In the genomic region with DNA sequence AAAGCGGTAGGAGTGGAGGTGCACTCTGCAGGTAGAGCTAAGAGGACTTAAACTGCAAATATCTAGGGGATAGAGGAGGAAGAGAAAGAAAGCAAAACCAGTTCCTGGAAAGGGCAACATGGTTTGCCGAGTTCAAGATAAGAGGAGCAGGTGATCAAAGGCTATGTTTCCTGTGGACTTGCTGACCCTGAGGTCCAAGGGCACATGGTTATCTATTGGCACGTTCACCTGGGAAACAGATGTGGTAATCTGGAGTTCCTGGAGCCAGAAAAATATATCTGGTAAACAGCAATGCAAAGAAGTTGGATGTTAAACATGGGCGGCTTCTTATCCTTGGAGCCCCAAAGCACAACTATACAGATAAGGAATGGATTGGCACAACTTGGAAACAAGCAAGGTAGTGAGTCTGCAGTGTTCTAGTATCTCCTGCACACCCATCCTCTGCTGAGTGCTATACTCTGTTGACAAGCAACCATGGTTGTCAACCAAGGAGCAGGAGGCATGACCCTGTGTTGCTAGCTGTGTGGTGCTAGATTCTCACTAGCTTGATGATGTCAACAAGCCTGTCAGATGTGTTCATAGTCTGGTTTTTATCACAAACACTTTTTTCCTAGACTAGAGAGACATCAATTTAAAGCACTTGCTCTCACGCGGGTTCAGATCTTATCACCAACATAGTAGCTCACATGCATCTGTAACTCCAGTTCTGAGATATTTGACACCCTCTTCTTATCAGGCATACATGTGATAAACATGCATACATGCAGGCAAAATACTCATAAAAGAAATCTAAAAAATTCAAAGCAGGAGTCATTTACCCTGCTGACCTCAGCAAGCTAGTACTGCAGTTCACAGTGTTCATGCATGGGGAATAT, we compare ENCODE assay signal across 17 mouse cellular contexts. TPM values are rescaled to one million over a fixed set of nuclear protein-coding genes. Genes with fewer than 3 reads are reported as not detected.
DNase-seq lines count a peak whose midpoint lies in the region; ATAC-seq and TF ChIP-seq lines count a peak whose summit lies in the region.
"Had no signal": no experiment of that assay in that cellular context is flagged by ENCODE, and none has a peak within 500 bp of the region (broad histone marks: within the 10 kb centered on the region; RNA-seq: fewer than 3 reads in every experiment).

No protein-coding gene starts in this region.

- H3K9me3 ChIP-seq in heart, embryonic 14.5 days (ENCODE audit: control insufficient read depth, low read length): no peaks in the 10 kb centered on the region
- no peaks in the 10 kb centered on the region for H3K9me3 ChIP-seq in liver, embryonic 14.5 days (ENCODE audit: control insufficient read depth, low read length)
- no peaks in the 10 kb centered on the region for H3K9me3 ChIP-seq in forebrain, postnatal 0 days (ENCODE audit: low read length)
- H3K9me3 ChIP-seq in midbrain, embryonic 16.5 days (replicated peaks; ENCODE audit: control insufficient read depth, low read length, poor library complexity, severe bottlenecking): no peaks in the 10 kb centered on the region
- H3K9me3 ChIP-seq: embryonic facial prominence, embryonic 10.5 days had no signal

- H3K27me3 ChIP-seq in heart, embryonic 14.5 days (ENCODE audit: control insufficient read depth, insufficient read depth, low read length): no peaks in the 10 kb centered on the region
- no peaks in the 10 kb centered on the region for H3K27me3 ChIP-seq in liver, embryonic 14.5 days (ENCODE audit: control insufficient read depth, insufficient read depth, low read length)
- H3K27me3 ChIP-seq in forebrain, postnatal 0 days (ENCODE audit: insufficient read depth, low read length): no peaks in the 10 kb centered on the region
- no peaks in the 10 kb centered on the region for H3K27me3 ChIP-seq in midbrain, embryonic 16.5 days (ENCODE audit: control insufficient read depth, insufficient read depth, low read depth, low read length)
- H3K27me3 ChIP-seq: CH12.LX had no signal

- H3K4me2 ChIP-seq in heart, embryonic 14.5 days (ENCODE audit: low read length): no peak overlapping the region
- H3K4me2 ChIP-seq in liver, embryonic 14.5 days (ENCODE audit: low read depth): no peak overlapping the region
- no peak overlapping the region for H3K4me2 ChIP-seq in forebrain, postnatal 0 days (ENCODE audit: low read depth)
- H3K4me2 ChIP-seq in midbrain, embryonic 16.5 days (ENCODE audit: low read length): no peak overlapping the region

- no peak for DNase-seq in heart, postnatal 10 days
- DNase-seq in liver, embryonic 14.5 days (ENCODE audit: low read depth in 3 of 3, low spot score in 3 of 3): peak; percentile 20 to 29 (median 28)
- DNase-seq in forebrain, postnatal 0 days: no peak
- DNase-seq in spleen, postnatal 4 days (ENCODE audit: low spot score in 2 of 2): no peak
- DNase-seq: retina, postnatal 1 day had no signal

- intact Hi-C loops in heart, postnatal 10 days (cut with DNase I): no loop called here

- WGBS in heart, embryonic 14.5 days: 32% methylated on average over 6 of the region's 6 CpGs
- whole genome bisulfite sequencing in liver, embryonic 14.5 days (ENCODE audit: insufficient replicate concordance): 33% methylated on average over 6 of the region's 6 CpGs
- WGBS in forebrain, postnatal 0 days: 96% methylated on average over 6 of the region's 6 CpGs
- 91% methylated on average over 6 of the region's 6 CpGs for WGBS in midbrain, embryonic 16.5 days

- ATAC-seq in heart, embryonic 14.5 days (ENCODE audit: insufficient number of reproducible peaks, insufficient read depth, low FRiP score, low read depth): peak; percentile 61
- ATAC-seq in CD4-positive, CD25-positive, alpha-beta regulatory T cell, adult 4 months: peak; percentile 65
- ATAC-seq in erythroblast, adult 5-6 weeks (replicated peaks; ENCODE audit: low FRiP score, poor library complexity, severe bottlenecking): 0 out of 2 replicates have a peak, but pooled peaks have one; percentile 38
- peak; percentile 63; the same call in 1 of the 2 replicates for ATAC-seq in liver, embryonic 14.5 days (ENCODE audit: insufficient read depth)
- no peak for ATAC-seq in forebrain, postnatal 0 days
- no peak for ATAC-seq in midbrain, embryonic 16.5 days
- ATAC-seq: forebrain, embryonic 14.5 days had no signal

- peaks cover 0 to 6% of the 10 kb centered on the region in 2 experiments; a peak in 2 of 4 replicates for H3K4me1 ChIP-seq in heart, embryonic 14.5 days (ENCODE audit: control insufficient read depth in 2 of 2, insufficient read depth in 2 of 2, low read length in 2 of 2)
- peaks cover 10 to 19% of the 10 kb centered on the region in 2 experiments for H3K4me1 ChIP-seq in liver, embryonic 14.5 days (replicated peaks; ENCODE audit: control insufficient read depth in 2 of 2, insufficient read depth in 2 of 2, low read length in 1 of 2)
- H3K4me1 ChIP-seq in forebrain, postnatal 0 days (ENCODE audit: insufficient read depth): no peaks in the 10 kb centered on the region
- H3K4me1 ChIP-seq in midbrain, embryonic 16.5 days (ENCODE audit: control insufficient read depth, insufficient read depth, low read length): no peaks in the 10 kb centered on the region
- H3K4me1 ChIP-seq: embryonic facial prominence, embryonic 10.5 days had no signal

- TF ChIP-seq CTCF in liver, embryonic 14.5 days (IDR thresholded peaks at IDR 0.05; ENCODE audit: low read depth): no peak
- TF ChIP-seq CTCF in forebrain, postnatal 0 days (IDR thresholded peaks at IDR 0.05; ENCODE audit: low read depth): no peak

- H3K27ac ChIP-seq in heart, embryonic 14.5 days (replicated peaks in 1 of 2; ENCODE audit: control insufficient read depth in 1 of 2, insufficient read depth in 1 of 2, low read depth in 2 of 2, low read length in 2 of 2): no peak overlapping the region; a peak in 1 of 4 replicates
- H3K27ac ChIP-seq in liver, embryonic 14.5 days: no peak overlapping the region
- H3K27ac ChIP-seq in forebrain, postnatal 0 days (ENCODE audit: low read depth, low read length): no peak overlapping the region
- H3K27ac ChIP-seq in midbrain, embryonic 16.5 days (ENCODE audit: low read length): no peak overlapping the region
- H3K27ac ChIP-seq: embryonic facial prominence, embryonic 10.5 days; macrophage had no signal

- peaks cover 50% of the 10 kb centered on the region for H3K36me3 ChIP-seq in heart, embryonic 14.5 days (ENCODE audit: control insufficient read depth, insufficient read depth, low read length)
- peaks cover 21% of the 10 kb centered on the region for H3K36me3 ChIP-seq in liver, embryonic 14.5 days (replicated peaks; ENCODE audit: control insufficient read depth, insufficient read depth, low read depth)
- H3K36me3 ChIP-seq in forebrain, postnatal 0 days (ENCODE audit: insufficient read depth): peaks cover 47% of the 10 kb centered on the region
- H3K36me3 ChIP-seq in midbrain, embryonic 16.5 days (ENCODE audit: control insufficient read depth, insufficient read depth, low read length): peaks cover 40% of the 10 kb centered on the region

- TF ChIP-seq EP300 in liver, embryonic 14.5 days (IDR thresholded peaks at IDR 0.05; ENCODE audit: low read depth): no peak

- H3K9ac ChIP-seq in heart, embryonic 14.5 days (ENCODE audit: low read length): no peak overlapping the region
- H3K9ac ChIP-seq in liver, embryonic 14.5 days (replicated peaks): no peak overlapping the region
- no peak overlapping the region for H3K9ac ChIP-seq in forebrain, postnatal 0 days
- H3K9ac ChIP-seq in midbrain, embryonic 16.5 days (ENCODE audit: low read depth, low read length): no peak overlapping the region

- no peak overlapping the region for H3K4me3 ChIP-seq in heart, embryonic 14.5 days (ENCODE audit: control insufficient read depth in 1 of 2, insufficient read depth in 1 of 2, low read depth in 1 of 2, low read length in 2 of 2)
- H3K4me3 ChIP-seq in liver, embryonic 14.5 days (ENCODE audit: insufficient read depth in 1 of 2, low read depth in 2 of 2, low read length in 2 of 2): no peak overlapping the region
- no peak overlapping the region for H3K4me3 ChIP-seq in forebrain, postnatal 0 days (ENCODE audit: low read depth, low read length)
- H3K4me3 ChIP-seq in midbrain, embryonic 16.5 days (ENCODE audit: low read depth, low read length): no peak overlapping the region
- H3K4me3 ChIP-seq: embryonic facial prominence, embryonic 10.5 days; layer of hippocampus, adult 2 months had no signal

RNA-seq across cellular contexts. Expression of gene U90926, which starts 10.8 kb away (rescaled TPM):
- not detected in 2 replicates for polyA plus RNA-seq in heart, embryonic 14.5 days (2014; fragmentation: Nextera tagmentation; extraction: Ambion mirVana)
- not detected for total RNA-seq in heart, postnatal 10 days (2021)
- polyA plus RNA-seq in CD4-positive, CD25-positive, alpha-beta regulatory T cell, adult 4 months (2017; shearing (Covaris generic)): not detected
- total RNA-seq in erythroblast, adult 5-6 weeks (2015; ENCODE audit: low replicate concordance): not detected in 2 replicates
- not detected in 2 replicates for total RNA-seq in erythroblast, adult 5-6 weeks (2017; ENCODE audit: low replicate concordance)
- polyA plus RNA-seq in liver, embryonic 14.5 days (2012; rRNA removed): not detected in 2 replicates
- polyA plus RNA-seq in liver, embryonic 14.5 days (2014; fragmentation: Nextera tagmentation; extraction: Ambion mirVana): not detected in 2 replicates
- total RNA-seq in forebrain, postnatal 0 days (2014; rRNA removed): not detected in 2 replicates
- not detected in 2 replicates for polyA plus RNA-seq in forebrain, postnatal 0 days (2015; fragmentation: Nextera tagmentation; extraction: Ambion mirVana)
- not detected in 2 replicates for polyA plus RNA-seq in midbrain, embryonic 16.5 days (2015; fragmentation: Nextera tagmentation; extraction: Ambion mirVana)
- total RNA-seq: CH12.LX; heart, adult 18-20 months; layer of hippocampus, adult 2 months had no signal
- polyA plus RNA-seq: embryonic facial prominence, embryonic 10.5 days; forebrain, embryonic 14.5 days; limb, embryonic 11.5 days; macrophage; neural tube, embryonic 11.5 days had no signal

RNA-seq across cellular contexts. Expression of gene Ppef2, which starts 51.7 kb away (rescaled TPM):
- not detected in 2 replicates for polyA plus RNA-seq in heart, embryonic 14.5 days (2014; fragmentation: Nextera tagmentation; extraction: Ambion mirVana)
- not detected for total RNA-seq in heart, postnatal 10 days (2021)
- under 1 TPM in 1 of 2 experiments, not detected in 1; 0.27 TPM for polyA plus RNA-seq in CD4-positive, CD25-positive, alpha-beta regulatory T cell, adult 4 months (2017; shearing (Covaris generic))
- not detected in 2 replicates for total RNA-seq in erythroblast, adult 5-6 weeks (2015; ENCODE audit: low replicate concordance)
- not detected in 2 replicates for total RNA-seq in erythroblast, adult 5-6 weeks (2017; ENCODE audit: low replicate concordance)
- 0.05 and 0.13 TPM in 2 replicates for polyA plus RNA-seq in liver, embryonic 14.5 days (2012; rRNA removed)
- not detected in 2 replicates for polyA plus RNA-seq in liver, embryonic 14.5 days (2014; fragmentation: Nextera tagmentation; extraction: Ambion mirVana)
- 0.08 and 0.24 TPM in 2 replicates for total RNA-seq in forebrain, postnatal 0 days (2014; rRNA removed)
- polyA plus RNA-seq in forebrain, postnatal 0 days (2015; fragmentation: Nextera tagmentation; extraction: Ambion mirVana): 0.31 and 0.44 TPM in 2 replicates
- 0.61 and 0.84 TPM in 2 replicates for polyA plus RNA-seq in midbrain, embryonic 16.5 days (2015; fragmentation: Nextera tagmentation; extraction: Ambion mirVana)
- total RNA-seq: heart, adult 18-20 months had no signal
- polyA plus RNA-seq: macrophage; neural tube, embryonic 11.5 days had no signal

Comparison
In these comparisons a context has a peak if more than half of its experiments do, and no peak if none do; other contexts are left out.
1. ATAC-seq: peak in heart, embryonic 14.5 days (single experiment), CD4-positive, CD25-positive, alpha-beta regulatory T cell, adult 4 months (single experiment), erythroblast, adult 5-6 weeks (single experiment) and liver, embryonic 14.5 days (single experiment); none in forebrain, postnatal 0 days (single experiment) and midbrain, embryonic 16.5 days (single experiment).
2. DNase-seq: peak in liver, embryonic 14.5 days (3 of 3); none in heart, postnatal 10 days (0 of 2), forebrain, postnatal 0 days (single experiment) and spleen, postnatal 4 days (0 of 2).